Mouse (Mus musculus): Measurements from ENCODE around the gene Agbl1. TPM values are rescaled to one million over a fixed set of nuclear protein-coding genes. Genes with fewer than 3 reads are reported as not detected.
"Not testable (repeated sequence)": the region's sequence is repeated elsewhere in the genome, so short reads cannot be mapped to it uniquely, and the experiment has no call there.

Agbl1 gene
- polyA plus RNA-seq, 1 experiment from 2014 or later: 0.16 TPM

DNA sequence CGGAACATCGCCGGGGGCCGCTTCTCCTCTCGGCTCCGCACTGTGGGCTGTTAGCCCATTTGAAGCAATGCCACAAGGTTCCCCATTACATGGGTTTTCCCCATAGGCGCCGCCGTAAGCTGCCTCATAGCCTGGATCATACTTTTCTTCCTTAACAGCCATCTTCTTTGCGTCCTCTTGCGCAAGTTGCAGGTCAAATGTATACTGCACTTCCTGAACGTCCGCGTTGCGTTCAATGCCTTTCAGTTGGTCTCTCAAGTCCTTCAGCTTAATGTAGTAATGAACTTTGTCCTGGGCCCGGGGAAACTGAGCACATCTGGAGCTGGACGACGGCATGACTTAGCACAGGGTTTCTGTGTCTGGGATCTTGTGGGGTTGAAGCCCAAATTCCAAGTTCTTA is 15.2 kb downstream of the Agbl1 start:
- not testable (repeated sequence) for H3K27me3 ChIP-seq (replicated peaks; ENCODE audit: control insufficient read depth, insufficient read depth, low read length); ATAC-seq; H3K27ac ChIP-seq (ENCODE audit: low read depth, low read length); H3K9ac ChIP-seq (ENCODE audit: low read depth, low read length); H3K4me1 ChIP-seq (ENCODE audit: control insufficient read depth, insufficient read depth, low read depth, low read length); H3K36me3 ChIP-seq (ENCODE audit: control insufficient read depth, insufficient read depth, low read length); H3K9me3 ChIP-seq (ENCODE audit: control insufficient read depth, low read length); H3K4me3 ChIP-seq (ENCODE audit: low read length); H3K4me2 ChIP-seq (ENCODE audit: low read length)
- 97% methylated on average over 18 of the region's 18 CpGs for WGBS

DNA sequence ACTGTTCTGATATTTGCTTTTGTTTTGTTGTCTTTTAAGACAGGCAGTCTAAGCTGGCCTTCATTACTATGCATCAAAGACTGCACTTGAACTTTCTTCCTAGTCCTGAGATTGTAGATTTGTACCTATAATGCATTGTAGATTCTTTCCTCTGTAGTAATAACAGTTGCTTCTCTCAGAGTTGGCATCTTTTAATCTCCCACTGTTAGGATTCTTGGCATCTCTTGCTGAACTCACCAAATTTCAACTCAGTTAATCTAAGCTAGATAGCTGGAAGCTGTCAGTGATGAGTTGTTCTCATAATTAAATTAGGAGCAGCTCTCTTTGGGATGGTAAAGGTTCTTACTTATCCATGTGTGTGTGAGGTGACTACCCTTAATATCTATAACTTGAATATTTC is 45.4 kb downstream of the Agbl1 start:
- no peak overlapping the region for H3K27ac ChIP-seq (ENCODE audit: low read depth, low read length)
- H3K9me3 ChIP-seq (ENCODE audit: control insufficient read depth, low read length): no peaks in the 10 kb centered on the region
- H3K36me3 ChIP-seq (ENCODE audit: control insufficient read depth, insufficient read depth, low read length): no peaks in the 10 kb centered on the region
- ATAC-seq: no peak
- H3K9ac ChIP-seq (ENCODE audit: low read depth, low read length): no peak overlapping the region
- H3K4me2 ChIP-seq (ENCODE audit: low read length): no peak overlapping the region
- H3K4me3 ChIP-seq (ENCODE audit: low read length): no peak overlapping the region
- no peaks in the 10 kb centered on the region for H3K27me3 ChIP-seq (replicated peaks; ENCODE audit: control insufficient read depth, insufficient read depth, low read length)
- no peaks in the 10 kb centered on the region for H3K4me1 ChIP-seq (ENCODE audit: control insufficient read depth, insufficient read depth, low read depth, low read length)

DNA sequence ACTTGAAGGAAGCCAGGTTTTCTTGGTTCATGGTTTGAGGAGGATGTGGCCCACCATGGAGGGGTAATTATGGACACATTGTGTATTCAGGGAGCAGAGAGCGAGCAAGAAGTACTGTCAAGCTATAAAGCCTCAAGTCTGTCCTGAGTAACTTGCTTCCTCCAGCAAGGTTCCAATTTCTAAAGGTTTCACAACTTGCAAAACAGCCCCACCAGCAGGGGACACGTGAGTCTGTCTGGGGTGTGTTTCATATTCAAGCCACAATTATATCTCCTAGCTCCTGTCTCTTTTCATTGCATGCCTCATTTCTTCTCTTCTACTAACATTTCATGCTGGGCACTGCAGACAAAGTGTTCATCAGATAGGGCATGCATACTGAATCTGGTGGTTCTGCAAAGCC is 53.1 kb downstream of the Agbl1 start:
- 50% methylated on average over 2 of the region's 2 CpGs for WGBS
- Histone ChIP-seq H3K36me3 (ENCODE audit: control insufficient read depth, insufficient read depth, low read length) (no peaks in the 10 kb centered on the region), H3K4me2 (ENCODE audit: low read length) (no peak overlapping the region), H3K27me3 (replicated peaks; ENCODE audit: control insufficient read depth, insufficient read depth, low read length) (no peaks in the 10 kb centered on the region), H3K27ac (ENCODE audit: low read depth, low read length) (no peak overlapping the region), H3K9ac (ENCODE audit: low read depth, low read length) (no peak overlapping the region), H3K4me3 (ENCODE audit: low read length) (no peak overlapping the region), H3K9me3 (ENCODE audit: control insufficient read depth, low read length) (no peaks in the 10 kb centered on the region), H3K4me1 (ENCODE audit: control insufficient read depth, insufficient read depth, low read depth, low read length) (no peaks in the 10 kb centered on the region)
- ATAC-seq: no peak

GRCm38 (mm10) chr7:76287531-76287930 is 57.8 kb downstream of the Agbl1 start:
- Histone ChIP-seq H3K4me3 (ENCODE audit: low read length) (no peak overlapping the region), H3K27ac (ENCODE audit: low read depth, low read length) (no peak overlapping the region), H3K9me3 (ENCODE audit: control insufficient read depth, low read length) (no peaks in the 10 kb centered on the region), H3K9ac (ENCODE audit: low read depth, low read length) (no peak overlapping the region), H3K4me1 (ENCODE audit: control insufficient read depth, insufficient read depth, low read depth, low read length) (no peaks in the 10 kb centered on the region), H3K4me2 (ENCODE audit: low read length) (no peak overlapping the region), H3K36me3 (ENCODE audit: control insufficient read depth, insufficient read depth, low read length) (no peaks in the 10 kb centered on the region), H3K27me3 (replicated peaks; ENCODE audit: control insufficient read depth, insufficient read depth, low read length) (no peaks in the 10 kb centered on the region)
- ATAC-seq: no peak
- 74% methylated on average over 3 of the region's 3 CpGs for WGBS

DNA sequence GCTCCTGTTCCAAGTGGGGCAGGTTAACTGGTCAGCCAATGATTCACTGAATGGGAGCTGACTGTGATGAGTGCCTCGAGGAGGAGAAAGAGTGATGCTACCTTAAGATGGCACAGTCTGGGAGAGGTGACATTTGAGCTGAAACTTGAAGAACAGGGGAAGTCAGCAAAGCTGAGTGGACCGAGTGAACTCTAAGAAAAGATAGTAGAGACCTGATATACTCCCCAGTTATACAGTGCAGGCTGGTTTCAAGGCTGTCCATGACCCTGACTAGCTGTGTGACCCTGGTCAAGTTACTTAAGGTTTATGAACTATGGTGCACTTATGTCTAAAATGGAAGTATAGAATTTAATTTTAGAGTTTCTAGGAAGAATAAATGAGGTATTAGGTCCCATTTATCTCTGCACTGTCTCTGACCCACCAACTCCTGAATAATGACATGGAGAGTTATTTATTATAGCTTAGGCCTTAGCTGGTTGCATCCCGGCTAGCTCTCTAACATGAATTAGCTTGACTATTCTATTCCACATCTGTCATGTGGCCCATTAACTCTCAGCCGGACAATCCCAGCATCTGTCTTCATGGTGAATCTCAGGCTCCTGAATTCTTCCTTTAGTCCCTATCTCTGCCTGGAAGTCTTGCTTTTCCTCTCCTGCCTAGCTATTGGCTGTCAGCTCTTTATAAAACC is 92.3 kb downstream of the Agbl1 start:
- no peak overlapping the region for H3K4me2 ChIP-seq (ENCODE audit: low read length)
- H3K9me3 ChIP-seq (ENCODE audit: control insufficient read depth, low read length): no peaks in the 10 kb centered on the region
- no peaks in the 10 kb centered on the region for H3K4me1 ChIP-seq (ENCODE audit: control insufficient read depth, insufficient read depth, low read depth, low read length)
- H3K27me3 ChIP-seq (replicated peaks; ENCODE audit: control insufficient read depth, insufficient read depth, low read length): no peaks in the 10 kb centered on the region
- H3K4me3 ChIP-seq (ENCODE audit: low read length): no peak overlapping the region
- ATAC-seq: no peak
- no peak overlapping the region for H3K27ac ChIP-seq (ENCODE audit: low read depth, low read length)
- WGBS: 77% methylated on average over 4 of the region's 4 CpGs
- H3K36me3 ChIP-seq (ENCODE audit: control insufficient read depth, insufficient read depth, low read length): no peaks in the 10 kb centered on the region
- no peak overlapping the region for H3K9ac ChIP-seq (ENCODE audit: low read depth, low read length)

DNA sequence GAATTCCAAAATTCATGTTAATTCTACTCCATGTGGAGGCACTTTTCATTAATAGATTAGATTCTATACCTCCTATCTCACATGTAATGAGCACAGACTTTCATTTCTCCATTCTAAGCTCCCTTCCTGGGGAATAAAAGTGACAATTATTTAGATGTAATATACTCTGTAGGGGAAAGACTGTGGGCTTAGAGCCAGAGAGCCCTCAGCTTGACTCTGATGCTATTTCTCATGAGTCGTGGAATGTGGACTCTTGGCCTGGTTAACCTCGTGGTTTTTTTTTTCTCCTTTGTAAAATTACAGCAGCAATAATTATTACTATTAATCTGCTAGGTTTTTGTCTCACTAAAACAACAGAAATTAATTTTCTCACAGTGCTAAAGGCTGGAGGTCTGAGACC is 96.4 kb downstream of the Agbl1 start:
- no peaks in the 10 kb centered on the region for H3K9me3 ChIP-seq (ENCODE audit: control insufficient read depth, low read length)
- ATAC-seq: no peak
- no peak overlapping the region for H3K4me2 ChIP-seq (ENCODE audit: low read length)
- no peak overlapping the region for H3K27ac ChIP-seq (ENCODE audit: low read depth, low read length)
- H3K4me1 ChIP-seq (ENCODE audit: control insufficient read depth, insufficient read depth, low read depth, low read length): no peaks in the 10 kb centered on the region
- H3K4me3 ChIP-seq (ENCODE audit: low read length): no peak overlapping the region
- no peaks in the 10 kb centered on the region for H3K36me3 ChIP-seq (ENCODE audit: control insufficient read depth, insufficient read depth, low read length)
- H3K27me3 ChIP-seq (replicated peaks; ENCODE audit: control insufficient read depth, insufficient read depth, low read length): no peaks in the 10 kb centered on the region
- 45% methylated on average over 2 of the region's 2 CpGs for WGBS
- no peak overlapping the region for H3K9ac ChIP-seq (ENCODE audit: low read depth, low read length)

GRCm38 (mm10) chr7:76339308-76339707 is 109.6 kb downstream of the Agbl1 start:
- Histone ChIP-seq H3K9me3 (ENCODE audit: control insufficient read depth, low read length) (no peaks in the 10 kb centered on the region), H3K4me1 (ENCODE audit: control insufficient read depth, insufficient read depth, low read depth, low read length) (no peaks in the 10 kb centered on the region), H3K27me3 (replicated peaks; ENCODE audit: control insufficient read depth, insufficient read depth, low read length) (no peaks in the 10 kb centered on the region), H3K4me2 (ENCODE audit: low read length) (no peak overlapping the region), H3K27ac (ENCODE audit: low read depth, low read length) (no peak overlapping the region), H3K4me3 (ENCODE audit: low read length) (no peak overlapping the region), H3K36me3 (ENCODE audit: control insufficient read depth, insufficient read depth, low read length) (no peaks in the 10 kb centered on the region), H3K9ac (ENCODE audit: low read depth, low read length) (no peak overlapping the region)
- no peak for ATAC-seq
- WGBS: 99% methylated on average over 4 of the region's 4 CpGs

- Histone ChIP-seq H3K27me3 (replicated peaks; ENCODE audit: control insufficient read depth, insufficient read depth, low read length) (no peaks in the 10 kb centered on the region), H3K4me1 (ENCODE audit: control insufficient read depth, insufficient read depth, low read depth, low read length) (no peaks in the 10 kb centered on the region), H3K4me2 (ENCODE audit: low read length) (no peak overlapping the region), H3K9me3 (ENCODE audit: control insufficient read depth, low read length) (no peaks in the 10 kb centered on the region), H3K27ac (ENCODE audit: low read depth, low read length) (no peak overlapping the region), H3K9ac (ENCODE audit: low read depth, low read length) (no peak overlapping the region), H3K36me3 (ENCODE audit: control insufficient read depth, insufficient read depth, low read length) (no peaks in the 10 kb centered on the region), H3K4me3 (ENCODE audit: low read length) (no peak overlapping the region)
- WGBS: 83% methylated on average over 1 of the region's 1 CpGs
- no peak for ATAC-seq
Measured at GRCm38 (mm10) chr7:76341601-76342000, 111.9 kb downstream of the Agbl1 start.

- Histone ChIP-seq H3K27ac (ENCODE audit: low read depth, low read length) (no peak overlapping the region), H3K9me3 (ENCODE audit: control insufficient read depth, low read length) (0 out of 2 replicates have a peak, but pooled peaks cover 3% of the 10 kb centered on the region), H3K27me3 (replicated peaks; ENCODE audit: control insufficient read depth, insufficient read depth, low read length) (no peaks in the 10 kb centered on the region), H3K36me3 (ENCODE audit: control insufficient read depth, insufficient read depth, low read length) (no peaks in the 10 kb centered on the region), H3K4me2 (ENCODE audit: low read length) (no peak overlapping the region), H3K4me3 (ENCODE audit: low read length) (no peak overlapping the region), H3K4me1 (ENCODE audit: control insufficient read depth, insufficient read depth, low read depth, low read length) (no peaks in the 10 kb centered on the region), H3K9ac (ENCODE audit: low read depth, low read length) (no peak overlapping the region)
- 57% methylated on average over 10 of the region's 10 CpGs for WGBS
- no peak for ATAC-seq
Measured at GRCm38 (mm10) chr7:76353469-76353868, 123.8 kb downstream of the Agbl1 start.

- no peak overlapping the region for H3K9ac ChIP-seq (ENCODE audit: low read depth, low read length)
- WGBS: 26% methylated on average over 3 of the region's 3 CpGs
- no peak for ATAC-seq
Measured at GRCm38 (mm10) chr7:76354510-76354909, 124.8 kb downstream of the Agbl1 start.

More at GRCm38 (mm10) chr7:76354510-76354909, 124.8 kb downstream of the Agbl1 start:
- Histone ChIP-seq H3K36me3 (ENCODE audit: control insufficient read depth, insufficient read depth, low read length) (no peaks in the 10 kb centered on the region), H3K4me1 (ENCODE audit: control insufficient read depth, insufficient read depth, low read depth, low read length) (no peaks in the 10 kb centered on the region), H3K27me3 (replicated peaks; ENCODE audit: control insufficient read depth, insufficient read depth, low read length) (no peaks in the 10 kb centered on the region), H3K27ac (ENCODE audit: low read depth, low read length) (no peak overlapping the region), H3K4me2 (ENCODE audit: low read length) (no peak overlapping the region), H3K9me3 (ENCODE audit: control insufficient read depth, low read length) (0 out of 2 replicates have a peak, but pooled peaks cover 3% of the 10 kb centered on the region), H3K4me3 (ENCODE audit: low read length) (no peak overlapping the region)

Data from hindbrain, embryonic 16.5 days (tissue).